Mouse (Mus musculus): ENCODE measurements at regions not wholly inside any gene's neighbourhood (a gene's known extent, or its start where the extent isn't known, plus 50 kb on each side); places are given as distances from the start of the nearest gene placed in this dataset.

- no peak for DNase-seq (ENCODE audit: low spot score)
Measured at GRCm38 (mm10) chr15:96183069-96183468, 104.2 kb upstream of the Arid2 start.

- DNase-seq (ENCODE audit: low spot score) = peak; percentile 71
Measured at GRCm38 (mm10) chr15:96184666-96185065, 102.7 kb upstream of the Arid2 start.

GRCm38 (mm10) chr15:96185429-96185828 is 101.9 kb upstream of the Arid2 start:
- DNase-seq (ENCODE audit: low spot score) = no peak

GRCm38 (mm10) chr15:96185901-96186300 is 101.4 kb upstream of the Arid2 start:
- peak; percentile 71 for DNase-seq (ENCODE audit: low spot score)

- peak; percentile 69 for DNase-seq (ENCODE audit: low spot score)
Measured at GRCm38 (mm10) chr15:96189551-96189950, 97.8 kb upstream of the Arid2 start.

- no peak for DNase-seq (ENCODE audit: low spot score)
Measured at GRCm38 (mm10) chr15:96197413-96197812, 89.9 kb upstream of the Arid2 start.

GRCm38 (mm10) chr15:96197932-96198331 is 89.4 kb upstream of the Arid2 start:
- DNase-seq (ENCODE audit: low spot score) = no peak

- DNase-seq (ENCODE audit: low spot score) = no peak
Measured at GRCm38 (mm10) chr15:96201273-96201672, 86.0 kb upstream of the Arid2 start.

GRCm38 (mm10) chr15:96201701-96202460 is 85.4 kb upstream of the Arid2 start:
- no peak for DNase-seq (ENCODE audit: low spot score)

GRCm38 (mm10) chr15:96204187-96204586 is 83.1 kb upstream of the Arid2 start:
- no peak for DNase-seq (ENCODE audit: low spot score)

GRCm38 (mm10) chr15:96204623-96205022 is 82.7 kb upstream of the Arid2 start:
- DNase-seq (ENCODE audit: low spot score) = peak; percentile 8

- no peak for DNase-seq (ENCODE audit: low spot score)
Measured at GRCm38 (mm10) chr15:96210721-96211400, 76.5 kb upstream of the Arid2 start.

GRCm38 (mm10) chr15:96213541-96214312 is 73.6 kb upstream of the Arid2 start:
- DNase-seq (ENCODE audit: low spot score) = no peak

- no peak for DNase-seq (ENCODE audit: low spot score)
Measured at GRCm38 (mm10) chr15:96217896-96218295, 69.4 kb upstream of the Arid2 start.

- no peak for DNase-seq (ENCODE audit: low spot score)
Measured at GRCm38 (mm10) chr15:96219746-96220145, 67.6 kb upstream of the Arid2 start.

- no peak for DNase-seq (ENCODE audit: low spot score)
Measured at GRCm38 (mm10) chr15:96231969-96232368, 55.3 kb upstream of the Arid2 start.

- DNase-seq (ENCODE audit: low spot score) = no peak
Measured at GRCm38 (mm10) chr15:96233113-96233512, 54.2 kb upstream of the Arid2 start.

- DNase-seq (ENCODE audit: low spot score) = no peak
Measured at GRCm38 (mm10) chr15:96234783-96235182, 52.5 kb upstream of the Arid2 start.

Data from thymus, postnatal 0 days (tissue).